Mouse (Mus musculus): ENCODE data around the gene E4f1. TPM values are rescaled to one million over a fixed set of nuclear protein-coding genes. Genes with fewer than 3 reads are reported as not detected.
A peak's percentile ranks its signal among the peaks of the same experiment; 100 is the strongest.

The E4f1 gene
- polyA plus RNA-seq, 1 experiment = 77.3 TPM

DNA sequence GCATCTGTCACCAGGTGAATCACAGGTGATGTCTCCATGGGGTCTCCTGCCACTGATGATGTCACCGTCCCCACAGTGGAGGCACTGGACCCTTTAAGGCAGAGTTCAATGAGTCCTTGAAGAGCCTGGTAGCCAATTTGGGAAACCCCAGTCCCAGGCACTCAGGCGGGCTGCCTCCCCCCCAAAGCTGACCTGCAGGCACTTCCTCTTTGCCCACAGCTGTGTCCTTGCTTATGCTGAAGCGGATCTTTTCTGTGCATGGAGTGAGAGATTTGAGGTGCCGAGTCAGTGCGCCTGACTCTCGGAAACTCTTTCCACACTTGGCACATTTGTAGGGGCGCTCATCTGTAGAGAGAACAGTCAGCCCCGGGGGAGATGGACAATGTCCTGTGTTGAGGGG lies 23.5 kb downstream of the E4f1 start:
- H3K27ac ChIP-seq (ENCODE audit: insufficient read depth, low read length) = no peak overlapping the region
- H3K4me3 ChIP-seq (ENCODE audit: insufficient read depth, low read length) = no peak overlapping the region
- H3K4me1 ChIP-seq (ENCODE audit: control insufficient read depth, insufficient read depth, low read length) = no peaks in the 10 kb centered on the region
- TF ChIP-seq POLR2A (IDR thresholded peaks at IDR 0.05; ENCODE audit: extremely low read depth, insufficient read depth, low read length) (no peak), CTCF (IDR thresholded peaks at IDR 0.05; ENCODE audit: extremely low read depth, insufficient read depth, low read length) (no peak)

DNA sequence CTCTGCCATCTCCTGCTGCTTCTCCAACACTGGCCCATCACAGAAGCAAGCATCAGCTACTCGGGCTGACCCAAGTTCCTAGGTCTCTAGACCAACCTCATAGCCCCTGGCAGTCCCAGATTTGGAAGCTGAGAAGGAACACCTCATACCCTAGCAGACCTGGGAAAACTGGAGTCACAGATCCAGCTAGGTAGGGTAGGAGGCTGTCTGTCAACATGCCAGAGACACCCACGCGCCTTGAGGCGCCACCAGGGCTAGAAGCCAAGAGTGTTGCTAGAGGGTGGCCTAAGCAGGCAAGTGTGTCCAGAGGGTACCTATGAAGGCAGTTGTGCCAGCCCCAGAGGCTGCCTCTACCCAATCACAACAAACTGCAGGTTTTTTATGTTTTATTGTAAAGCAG lies 26.7 kb downstream of the E4f1 start:
- TF ChIP-seq CTCF (IDR thresholded peaks at IDR 0.05; ENCODE audit: extremely low read depth, insufficient read depth, low read length) (no peak), POLR2A (IDR thresholded peaks at IDR 0.05; ENCODE audit: extremely low read depth, insufficient read depth, low read length) (no peak)
- Histone ChIP-seq H3K27ac (ENCODE audit: insufficient read depth, low read length) (no peak overlapping the region), H3K4me1 (ENCODE audit: control insufficient read depth, insufficient read depth, low read length) (no peaks in the 10 kb centered on the region), H3K4me3 (ENCODE audit: insufficient read depth, low read length) (no peak overlapping the region)

GRCm38 (mm10) chr17:24442632-24443155 lies 27.4 kb downstream of the E4f1 start, which contains the start of gene Dnase1l2:
Gene Dnase1l2 (minus strand): TSS chr17:24443105.
- no peaks in the 10 kb centered on the region for H3K4me1 ChIP-seq (ENCODE audit: control insufficient read depth, insufficient read depth, low read length)
- no peak within 1 kb of the TSS for H3K27ac ChIP-seq (ENCODE audit: insufficient read depth, low read length)
- TF ChIP-seq CTCF (IDR thresholded peaks at IDR 0.05; ENCODE audit: extremely low read depth, insufficient read depth, low read length) (no peak), POLR2A (IDR thresholded peaks at IDR 0.05; ENCODE audit: extremely low read depth, insufficient read depth, low read length) (no peak)
- H3K4me3 ChIP-seq (ENCODE audit: insufficient read depth, low read length) = no peak within 1 kb of the TSS

- Histone ChIP-seq H3K4me1 (ENCODE audit: control insufficient read depth, insufficient read depth, low read length) (no peaks in the 10 kb centered on the region), H3K27ac (ENCODE audit: insufficient read depth, low read length) (no peak overlapping the region), H3K4me3 (ENCODE audit: insufficient read depth, low read length) (no peak overlapping the region)
- TF ChIP-seq CTCF (IDR thresholded peaks at IDR 0.05; ENCODE audit: extremely low read depth, insufficient read depth, low read length) (no peak), POLR2A (IDR thresholded peaks at IDR 0.05; ENCODE audit: extremely low read depth, insufficient read depth, low read length) (no peak)
Observed at GRCm38 (mm10) chr17:24442107-24442506, 28.0 kb downstream of the E4f1 start.

DNA sequence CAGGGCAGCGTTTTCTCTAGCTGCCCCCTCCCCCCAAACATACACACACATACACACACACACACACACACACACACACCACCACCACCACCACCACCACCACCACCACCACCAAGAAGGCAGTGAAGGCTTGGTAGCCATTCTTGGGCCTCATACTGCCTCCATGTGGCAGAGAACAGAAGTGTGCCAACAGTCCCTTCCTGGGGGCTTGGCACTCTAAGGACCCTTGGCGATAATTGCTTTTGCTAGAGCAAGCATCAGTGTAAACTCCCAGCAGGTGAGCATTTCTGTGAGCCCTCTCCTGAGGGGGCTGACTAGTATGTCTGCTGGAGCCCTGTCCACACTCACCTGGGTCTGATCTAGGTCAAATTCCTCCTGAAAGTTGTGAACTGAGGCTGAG lies 29.0 kb downstream of the E4f1 start:
- H3K4me1 ChIP-seq (ENCODE audit: control insufficient read depth, insufficient read depth, low read length) = no peaks in the 10 kb centered on the region
- TF ChIP-seq CTCF (IDR thresholded peaks at IDR 0.05; ENCODE audit: extremely low read depth, insufficient read depth, low read length) (0 out of 2 replicates have a peak, but pooled peaks have one; percentile 16), POLR2A (IDR thresholded peaks at IDR 0.05; ENCODE audit: extremely low read depth, insufficient read depth, low read length) (no peak)
- H3K4me3 ChIP-seq (ENCODE audit: insufficient read depth, low read length) = no peak overlapping the region
- no peak overlapping the region for H3K27ac ChIP-seq (ENCODE audit: insufficient read depth, low read length)

- TF ChIP-seq CTCF (IDR thresholded peaks at IDR 0.05; ENCODE audit: extremely low read depth, insufficient read depth, low read length) = no peak
- no peak for TF ChIP-seq POLR2A (IDR thresholded peaks at IDR 0.05; ENCODE audit: extremely low read depth, insufficient read depth, low read length)
Observed at GRCm38 (mm10) chr17:24440377-24440776, 29.7 kb downstream of the E4f1 start.

DNA sequence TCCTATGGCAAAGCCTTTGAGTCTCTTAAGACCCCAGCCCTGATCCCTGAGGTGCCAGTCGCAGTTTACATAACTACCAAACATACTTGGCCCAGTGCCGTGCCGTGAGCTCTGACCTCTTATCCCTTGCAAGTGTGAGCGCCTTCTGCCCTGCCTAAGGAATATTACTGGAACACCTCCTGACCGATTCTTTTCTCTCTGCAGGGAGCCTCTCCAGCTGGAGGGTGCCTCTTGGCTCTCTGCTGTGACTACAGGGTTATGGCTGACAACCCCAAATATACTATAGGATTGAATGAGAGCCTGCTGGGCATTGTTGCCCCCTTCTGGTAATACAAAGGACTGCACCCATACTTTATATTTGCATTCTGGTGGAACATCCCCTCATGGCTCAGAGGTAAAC lies 33.1 kb downstream of the E4f1 start:
- Histone ChIP-seq H3K27ac (ENCODE audit: insufficient read depth, low read length) (no peak overlapping the region), H3K4me1 (ENCODE audit: control insufficient read depth, insufficient read depth, low read length) (no peaks in the 10 kb centered on the region), H3K4me3 (ENCODE audit: insufficient read depth, low read length) (no peak overlapping the region)
- TF ChIP-seq CTCF (IDR thresholded peaks at IDR 0.05; ENCODE audit: extremely low read depth, insufficient read depth, low read length) (peak; percentile 55), POLR2A (IDR thresholded peaks at IDR 0.05; ENCODE audit: extremely low read depth, insufficient read depth, low read length) (no peak)

More at GRCm38 (mm10) chr17:24440377-24440776, 29.7 kb downstream of the E4f1 start:
- H3K4me1 ChIP-seq (ENCODE audit: control insufficient read depth, insufficient read depth, low read length) = no peaks in the 10 kb centered on the region
- no peak overlapping the region for H3K27ac ChIP-seq (ENCODE audit: insufficient read depth, low read length)
- H3K4me3 ChIP-seq (ENCODE audit: insufficient read depth, low read length) = no peak overlapping the region

- no peaks in the 10 kb centered on the region for H3K4me1 ChIP-seq (ENCODE audit: control insufficient read depth, insufficient read depth, low read length)
- no peak overlapping the region for H3K4me3 ChIP-seq (ENCODE audit: insufficient read depth, low read length)
- H3K27ac ChIP-seq (ENCODE audit: insufficient read depth, low read length) = peak overlapping the region; percentile 52; the same call in 1 of the 2 replicates
- no peak for TF ChIP-seq CTCF (IDR thresholded peaks at IDR 0.05; ENCODE audit: extremely low read depth, insufficient read depth, low read length)
- peak; percentile 28; the same call in 1 of the 2 replicates for TF ChIP-seq POLR2A (IDR thresholded peaks at IDR 0.05; ENCODE audit: extremely low read depth, insufficient read depth, low read length)
Observed at GRCm38 (mm10) chr17:24429201-24429983, 40.7 kb downstream of the E4f1 start.

DNA sequence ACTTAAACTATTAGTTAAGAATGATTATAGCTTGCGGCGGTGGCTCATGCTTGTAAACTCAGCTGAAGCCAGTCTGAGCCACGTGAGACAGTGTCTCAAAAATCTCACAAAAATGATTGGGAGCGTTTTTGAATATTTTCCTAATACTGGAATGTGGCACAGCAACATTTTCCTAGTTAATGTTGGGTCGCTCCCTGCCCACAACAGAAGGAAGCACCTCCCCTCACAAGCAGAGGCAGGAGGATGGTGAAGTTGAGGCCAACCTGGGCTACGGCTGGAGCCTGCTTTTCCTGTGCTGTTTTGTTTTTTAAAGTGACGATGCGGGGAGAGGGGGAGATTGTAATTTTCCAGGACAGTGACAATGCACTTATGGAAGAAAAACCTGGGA lies 42.9 kb downstream of the E4f1 start:
- no peak for TF ChIP-seq POLR2A (IDR thresholded peaks at IDR 0.05; ENCODE audit: extremely low read depth, insufficient read depth, low read length)
- TF ChIP-seq CTCF (IDR thresholded peaks at IDR 0.05; ENCODE audit: extremely low read depth, insufficient read depth, low read length) = no peak
- Histone ChIP-seq H3K4me1 (ENCODE audit: control insufficient read depth, insufficient read depth, low read length) (no peaks in the 10 kb centered on the region), H3K4me3 (ENCODE audit: insufficient read depth, low read length) (peak overlapping the region; percentile 49), H3K27ac (ENCODE audit: insufficient read depth, low read length) (no peak overlapping the region)

Measured in cortical plate, adult 2 months (tissue).